Mouse (Mus musculus) ES-E14 (cell line): ENCODE data around the gene Ptges3l. TPM values are rescaled to one million over a fixed set of nuclear protein-coding genes. Genes with fewer than 3 reads are reported as not detected.

Experiments used
- DNase-seq: peaks from one replicate; pipeline ENCODE4 v3.0.0-alpha.2; 2013; ENCODE audit warnings: low read depth, low spot score
- H3K27ac ChIP-seq: 2 replicates; pipeline ENCODE4 v1.5.1; 2012; ENCODE audit warnings: low read depth, mild to moderate bottlenecking, low read length, moderate library complexity, mixed read lengths; ENCODE audit not compliant: poor library complexity, insufficient read depth, severe bottlenecking
- H3K36me3 ChIP-seq: 2 replicates; pipeline ENCODE4 v1.6.1; 2012; ENCODE audit warnings: mild to moderate bottlenecking, low read length, moderate library complexity, mixed read lengths; ENCODE audit not compliant: control insufficient read depth, poor library complexity, insufficient read depth, severe bottlenecking
- H3K4me1 ChIP-seq, 2 experiments: fragments of 150-350 bp in 1 of 2; sonication (generic) in 1 of 2; 2 replicates each; pipeline ENCODE4 v1.6.1; 2012; ENCODE audit warnings: low read length in 2 of 2, mild to moderate bottlenecking in 1 of 2, mixed read lengths in 1 of 2; ENCODE audit not compliant: control insufficient read depth in 2 of 2, insufficient read depth in 2 of 2, poor library complexity in 1 of 2
- H3K4me3 ChIP-seq, 2 experiments: fragments of 150-350 bp in 1 of 2; sonication (generic) in 1 of 2; 2 replicates each; pipeline ENCODE4 v1.5.1; 2012; ENCODE audit warnings: low read length in 2 of 2, low read depth in 1 of 2, mild to moderate bottlenecking in 1 of 2, mixed read lengths in 1 of 2; ENCODE audit not compliant: insufficient read depth in 1 of 2, poor library complexity in 1 of 2, severe bottlenecking in 1 of 2
- H3K9ac ChIP-seq: 2 replicates; pipeline ENCODE4 v1.6.1; 2012; ENCODE audit warnings: low read depth, mild to moderate bottlenecking, low read length, mixed read lengths; ENCODE audit not compliant: poor library complexity, insufficient read depth, severe bottlenecking
- H3K9me3 ChIP-seq: fragments of 150-350 bp; sonication (generic); 2 replicates; pipeline ENCODE4 v1.6.1; 2012; ENCODE audit warnings: low read depth, mild to moderate bottlenecking, low read length; ENCODE audit not compliant: control insufficient read depth, insufficient read depth
- CHD2 ChIP-seq: IDR thresholded peaks from 2 replicates; pipeline ENCODE4 v1.6.1; 2014; ENCODE audit warnings: mild to moderate bottlenecking, low read depth, low read length, inconsistent platforms
- HCFC1 ChIP-seq: IDR thresholded peaks from 2 replicates; pipeline ENCODE4 v1.6.1; 2012; ENCODE audit warnings: low read length, inconsistent platforms, borderline replicate concordance; ENCODE audit not compliant: insufficient read depth
- MAFK ChIP-seq: IDR thresholded peaks from 2 replicates; pipeline ENCODE4 v1.6.1; 2014; ENCODE audit warnings: mild to moderate bottlenecking, low read depth, low read length, inconsistent platforms; ENCODE audit not compliant: insufficient read depth
- ZC3H11A ChIP-seq: IDR thresholded peaks from 2 replicates; pipeline ENCODE4 v1.6.1; 2012; ENCODE audit warnings: low read depth, mild to moderate bottlenecking, inconsistent platforms, low read length, borderline replicate concordance
- ZNF384 ChIP-seq: IDR thresholded peaks from 2 replicates; pipeline ENCODE4 v1.6.1; 2012; ENCODE audit warnings: low read depth, low read length, inconsistent platforms
- in situ Hi-C, 2 experiments: fragments of 600-800 bp; cut with MboI; formaldehyde crosslinking; loops; one replicate each; pipeline ENCODE4 v1.15.1; 2025; ENCODE audit warnings: low sequenced_read_pairs in 2 of 2, inconsistent platforms in 1 of 2; ENCODE audit not compliant: unreplicated experiment in 2 of 2
- total RNA-seq: library from RNA; depleted of rRNA; stranded (reverse); fragments of 300-350 nt; gene quantifications from 2 replicates; pipeline ENCODE4 v1.2.3, GENCODE M21; 2012

The Ptges3l gene
- total RNA-seq, 1 experiment: 3.2 TPM

GRCm38 (mm10) chr11:101420148-101420547, 5.0 kb downstream of the Ptges3l start:
- in situ Hi-C loops: no loop called here
- TF ChIP-seq HCFC1: no peak
- no peak for TF ChIP-seq ZNF384
- no peak for TF ChIP-seq MAFK
- no peak for TF ChIP-seq CHD2
- TF ChIP-seq ZC3H11A: no peak
- Histone ChIP-seq H3K9me3 (no peaks in the 10 kb centered on the region), H3K4me1 (peaks cover 4 to 15% of the 10 kb centered on the region in 2 experiments; a peak in 2 of 4 replicates), H3K27ac (no peak overlapping the region), H3K36me3 (no peaks in the 10 kb centered on the region), H3K4me3 (no peak overlapping the region), H3K9ac (no peak overlapping the region)
- DNase-seq: no peak

DNA sequence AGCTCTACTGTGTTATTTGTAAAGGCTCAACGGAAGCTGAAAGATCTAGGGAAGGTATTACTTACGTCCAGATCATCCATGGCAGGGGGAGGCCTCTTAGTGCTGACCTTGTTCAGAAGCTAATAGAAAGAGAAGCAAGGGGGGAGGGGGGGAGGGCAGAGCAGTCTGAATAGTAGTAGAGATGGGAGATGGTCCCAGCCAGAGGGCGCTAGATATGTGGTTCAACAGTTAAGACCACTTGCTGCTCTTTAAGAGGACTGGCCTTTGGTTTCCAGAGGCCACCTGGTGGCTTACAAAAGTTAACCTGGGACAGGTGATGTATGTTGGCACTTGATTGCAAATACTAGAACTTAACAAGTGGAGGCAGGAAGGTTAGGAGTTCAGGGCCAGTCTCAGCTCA, 5.5 kb downstream of the Ptges3l start:
- no peak for DNase-seq
- no peak overlapping the region for H3K27ac ChIP-seq
- H3K4me1 ChIP-seq: peaks cover 4 to 15% of the 10 kb centered on the region in 2 experiments; a peak in 2 of 4 replicates
- H3K4me3 ChIP-seq: no peak overlapping the region
- in situ Hi-C loops: no loop called here
- H3K9me3 ChIP-seq: no peaks in the 10 kb centered on the region
- TF ChIP-seq MAFK (no peak), HCFC1 (no peak), ZNF384 (no peak), ZC3H11A (no peak), CHD2 (no peak)
- no peak overlapping the region for H3K9ac ChIP-seq
- H3K36me3 ChIP-seq: no peaks in the 10 kb centered on the region

DNA sequence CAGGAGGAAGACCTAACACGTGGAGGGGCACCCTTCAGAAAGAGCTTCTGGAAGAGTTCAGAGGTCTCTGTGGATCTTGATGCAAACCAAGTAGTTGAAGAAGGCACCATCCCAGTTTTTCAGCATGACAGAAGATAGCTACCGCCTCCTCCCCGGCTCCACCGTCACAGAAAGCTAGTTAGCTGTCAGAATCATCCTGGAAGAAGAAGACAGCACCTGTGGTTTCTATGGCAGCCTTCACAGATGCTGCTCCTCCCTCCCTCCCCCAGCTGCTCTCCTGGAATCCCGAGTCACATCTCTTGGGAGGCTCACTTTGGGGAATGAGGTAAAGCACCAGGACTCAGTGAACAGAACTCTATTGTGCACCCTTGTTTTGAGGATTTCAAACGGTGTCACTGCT, 6.1 kb downstream of the Ptges3l start:
- peaks cover 4 to 13% of the 10 kb centered on the region in 2 experiments; a peak in 2 of 4 replicates for H3K4me1 ChIP-seq
- no peak overlapping the region for H3K27ac ChIP-seq
- H3K9ac ChIP-seq: no peak overlapping the region
- TF ChIP-seq MAFK: no peak
- TF ChIP-seq ZNF384: no peak
- TF ChIP-seq HCFC1: no peak
- TF ChIP-seq CHD2: no peak
- TF ChIP-seq ZC3H11A: no peak
- H3K36me3 ChIP-seq: peaks cover under 1% of the 10 kb centered on the region
- in situ Hi-C loops: no loop called here
- H3K9me3 ChIP-seq: no peaks in the 10 kb centered on the region
- DNase-seq: no peak
- H3K4me3 ChIP-seq: no peak overlapping the region

DNA sequence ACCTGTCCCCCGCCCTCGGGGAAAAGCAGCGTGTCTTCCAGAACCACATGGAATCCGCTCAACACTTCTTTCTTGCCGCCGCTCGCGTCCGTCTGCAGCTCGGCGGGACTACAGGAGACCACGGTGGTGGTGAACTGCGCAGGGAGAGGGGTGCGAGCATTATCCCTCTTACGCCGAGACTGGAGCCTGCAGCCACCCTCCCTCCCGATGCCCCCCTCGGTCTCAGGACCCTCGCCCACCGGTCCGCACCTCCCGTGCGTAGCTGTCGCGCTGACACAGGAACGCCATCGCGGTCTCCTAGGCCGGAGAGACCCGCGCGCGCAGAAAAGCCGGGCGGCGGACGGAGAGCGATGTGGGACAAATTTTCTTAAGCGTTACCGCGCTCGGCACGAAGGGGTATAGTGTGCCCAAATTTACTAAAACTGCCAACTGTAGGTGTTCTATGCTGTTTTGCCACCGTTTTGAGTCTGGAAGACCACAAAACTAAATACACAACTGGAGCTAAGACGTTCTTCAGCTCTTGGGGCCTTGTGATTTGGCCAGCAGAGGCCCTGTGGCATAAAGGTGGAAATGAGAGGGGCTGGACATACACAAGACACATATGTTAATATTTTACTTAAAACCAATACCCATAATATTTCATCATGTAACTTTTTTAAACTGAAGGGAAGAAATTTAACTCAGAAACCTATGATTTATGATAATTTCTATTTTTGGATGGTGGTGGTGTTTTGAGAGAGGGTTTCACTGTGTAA, 7.9 kb downstream of the Ptges3l start, which contains the start of gene Aarsd1:
Gene Aarsd1, minus strand, starts transcription at position 515 of the 755 bp plus-strand sequence.
- Histone ChIP-seq H3K27ac (peak within 1 kb of the TSS; percentile 54), H3K9ac (peak within 1 kb of the TSS; percentile 94), H3K36me3 (peaks cover 7% of the 10 kb centered on the region), H3K4me1 (peaks cover 4 to 12% of the 10 kb centered on the region in 2 experiments; a peak in 2 of 4 replicates), H3K9me3 (no peaks in the 10 kb centered on the region), H3K4me3 (peak within 1 kb of the TSS; percentile 78 to 98)
- in situ Hi-C loops: no loop called here
- peak; percentile 65 for DNase-seq
- TF ChIP-seq HCFC1 (no peak; the same call in 1 of the 2 replicates), MAFK (no peak), CHD2 (no peak), ZC3H11A (no peak), ZNF384 (no peak)
